Mouse (Mus musculus) liver, adult 2 months (tissue): ENCODE measurements around the gene Cdk14. TPM values are rescaled to one million over a fixed set of nuclear protein-coding genes. Genes with fewer than 3 reads are reported as not detected.

Experiments
- DNase-seq: peaks from one replicate; pipeline ENCODE4 v3.0.0-alpha.2; 2011; ENCODE audit warnings: low read depth, low spot score; ENCODE audit errors: extremely low read depth
- H3K27ac ChIP-seq: fragments of 200-500 bp; replicated peaks from 2 replicates; pipeline ENCODE4 v1.5.1; 2012; ENCODE audit warnings: low read depth, mild to moderate bottlenecking, control low read depth, inconsistent platforms, low read length; ENCODE audit not compliant: insufficient read depth
- H3K27me3 ChIP-seq: fragments of 200-500 bp; 2 replicates; pipeline ENCODE4 v1.6.1; 2012; ENCODE audit warnings: mild to moderate bottlenecking, moderate library complexity, low read length, inconsistent platforms; ENCODE audit not compliant: control insufficient read depth, insufficient read depth
- H3K36me3 ChIP-seq: fragments of 200-500 bp; 2 replicates; pipeline ENCODE4 v1.6.1; 2012; ENCODE audit warnings: low read length, inconsistent platforms; ENCODE audit not compliant: control insufficient read depth, insufficient read depth
- H3K4me1 ChIP-seq: fragments of 200-500 bp; 2 replicates; pipeline ENCODE4 v1.6.1; 2011; ENCODE audit warnings: low read length; ENCODE audit not compliant: control insufficient read depth, insufficient read depth
- H3K4me3 ChIP-seq: fragments of 200-500 bp; 2 replicates; pipeline ENCODE4 v1.5.1; 2011; ENCODE audit warnings: low read depth, mild to moderate bottlenecking, control low read depth, low read length, moderate library complexity; ENCODE audit not compliant: insufficient read depth
- H3K79me2 ChIP-seq: fragments of 200-500 bp; 2 replicates; pipeline ENCODE4 v1.6.1; 2012; ENCODE audit warnings: inconsistent platforms, mild to moderate bottlenecking, low read length, moderate library complexity; ENCODE audit not compliant: control insufficient read depth, insufficient read depth
- H3K9ac ChIP-seq: fragments of 200-500 bp; 2 replicates; pipeline ENCODE4 v1.6.1; 2012; ENCODE audit warnings: low read depth, mild to moderate bottlenecking, control low read depth, inconsistent platforms, low read length
- CTCF ChIP-seq: fragments of 200-500 bp; IDR thresholded peaks from 2 replicates; pipeline ENCODE4 v1.5.1; 2011; ENCODE audit warnings: low read depth, low read length, control low read depth
- POLR2A ChIP-seq: fragments of 200-500 bp; IDR thresholded peaks from 2 replicates; pipeline ENCODE4 v1.6.1; 2011; ENCODE audit warnings: low read length, control low read depth; ENCODE audit not compliant: insufficient read depth; ENCODE audit errors: extremely low read depth
- WGBS: fragments of 180-500 bp; shearing (Covaris S2); methylation state at CpG from one replicate; pipeline ENCODE4 v1.1.7; 2018; 5-methylcytosine and 5-hydroxymethylcytosine counted together
- polyA plus RNA-seq: library from polyadenylated mRNA; depleted of rRNA; stranded (reverse); fragments of >200 nt; gene quantifications from 2 replicates; pipeline ENCODE4 v1.2.3, GENCODE M21; 2012
- total RNA-seq: library from RNA; depleted of rRNA; stranded (reverse); fragments of >200 nt; gene quantifications from 2 replicates; pipeline ENCODE4 v1.2.3, GENCODE M21; 2014

Gene Cdk14
- total and polyA plus RNA-seq, 2 experiments = 0.31 to 2.7 TPM

DNA sequence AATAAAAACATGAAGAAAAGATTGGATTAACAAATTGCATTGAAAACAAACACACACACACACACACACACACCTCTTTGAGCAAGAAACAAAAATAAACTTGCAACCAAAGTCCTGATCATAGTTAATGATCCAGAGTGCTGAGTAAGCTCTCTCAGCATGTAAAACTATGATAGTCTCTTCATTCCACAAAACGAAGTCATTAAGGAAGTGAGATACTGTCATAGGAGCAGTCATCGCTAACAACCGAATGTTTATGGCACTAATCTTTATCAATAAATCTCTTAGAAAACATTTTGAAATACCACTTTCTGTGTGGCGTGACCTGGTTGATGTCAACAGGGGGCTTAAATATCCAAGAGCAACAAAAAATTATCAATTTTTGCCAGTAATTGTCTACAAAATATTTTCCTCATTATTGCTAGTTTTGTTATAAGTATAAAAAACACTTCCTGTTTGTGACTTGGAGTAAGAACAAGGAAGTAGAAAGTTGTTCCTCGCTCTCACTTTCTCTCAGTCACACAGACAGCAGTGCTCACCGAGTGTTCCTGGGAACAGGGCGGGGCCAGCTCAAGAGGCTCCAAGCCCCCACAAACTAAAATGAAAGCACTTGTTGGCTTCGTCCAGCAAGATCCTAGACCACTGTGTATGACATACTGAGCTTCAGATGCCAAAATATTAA lies 100.1 kb downstream of the Cdk14 start:
- H3K9ac ChIP-seq = no peak overlapping the region
- peak; percentile 31 for DNase-seq
- no peaks in the 10 kb centered on the region for H3K36me3 ChIP-seq
- WGBS = 70% methylated on average over 8 of the region's 8 CpGs
- no peak overlapping the region for H3K4me3 ChIP-seq
- TF ChIP-seq POLR2A = no peak
- H3K4me1 ChIP-seq = no peaks in the 10 kb centered on the region; the same call in 1 of the 2 replicates
- no peaks in the 10 kb centered on the region for H3K27me3 ChIP-seq
- H3K27ac ChIP-seq = peak overlapping the region; percentile 21; the same call in 1 of the 2 replicates
- no peaks in the 10 kb centered on the region for H3K79me2 ChIP-seq

GRCm38 (mm10) chr5:5314270-5314669 lies 105.8 kb downstream of the Cdk14 start:
- Histone ChIP-seq H3K79me2 (no peaks in the 10 kb centered on the region), H3K9ac (no peak overlapping the region), H3K36me3 (no peaks in the 10 kb centered on the region), H3K4me1 (no peaks in the 10 kb centered on the region), H3K4me3 (no peak overlapping the region), H3K27me3 (no peaks in the 10 kb centered on the region), H3K27ac (no peak overlapping the region)
- TF ChIP-seq POLR2A = no peak
- no peak for TF ChIP-seq CTCF
- 89% methylated on average over 6 of the region's 6 CpGs for WGBS
- no peak for DNase-seq

DNA sequence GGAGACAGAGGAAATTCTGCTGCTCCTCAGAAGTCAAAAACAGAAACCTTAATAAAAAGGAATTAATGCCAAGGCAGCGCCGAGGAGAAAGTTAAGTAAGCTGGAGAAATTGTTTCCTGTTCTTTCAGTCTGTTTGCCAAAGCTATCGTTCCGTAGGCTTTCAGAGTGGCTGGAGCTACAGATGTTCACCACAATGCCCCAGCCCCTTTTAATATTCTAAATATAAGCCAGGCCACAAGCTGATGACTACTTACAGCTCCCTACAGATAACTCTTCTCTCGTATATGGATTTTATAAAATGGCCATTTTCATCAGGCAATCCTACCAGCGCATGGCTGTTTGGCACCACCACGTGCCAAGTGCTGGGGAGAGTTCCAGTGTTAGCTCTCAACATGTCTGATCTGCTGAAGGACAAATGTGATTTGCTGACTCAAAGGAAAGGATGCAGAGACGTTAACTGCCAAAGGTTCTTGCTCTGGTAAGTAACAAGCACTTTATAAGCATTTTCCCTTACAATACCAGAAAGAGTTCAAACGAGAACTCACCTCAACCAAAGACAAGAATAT lies 106.8 kb downstream of the Cdk14 start:
- no peak overlapping the region for H3K9ac ChIP-seq
- H3K4me3 ChIP-seq = no peak overlapping the region
- no peaks in the 10 kb centered on the region for H3K36me3 ChIP-seq
- H3K4me1 ChIP-seq = no peaks in the 10 kb centered on the region
- TF ChIP-seq POLR2A = no peak
- no peak for TF ChIP-seq CTCF
- H3K27ac ChIP-seq = no peak overlapping the region
- H3K79me2 ChIP-seq = no peaks in the 10 kb centered on the region
- no peaks in the 10 kb centered on the region for H3K27me3 ChIP-seq
- DNase-seq = no peak
- 78% methylated on average over 9 of the region's 9 CpGs for WGBS

- no peak for DNase-seq
- H3K4me3 ChIP-seq = no peak overlapping the region
- no peaks in the 10 kb centered on the region for H3K27me3 ChIP-seq
- no peak for TF ChIP-seq CTCF
- no peak for TF ChIP-seq POLR2A
- H3K79me2 ChIP-seq = no peaks in the 10 kb centered on the region
- 93% methylated on average over 2 of the region's 2 CpGs for WGBS
- no peak overlapping the region for H3K9ac ChIP-seq
- H3K27ac ChIP-seq = no peak overlapping the region
- no peaks in the 10 kb centered on the region; the same call in 1 of the 2 replicates for H3K4me1 ChIP-seq
- H3K36me3 ChIP-seq = no peaks in the 10 kb centered on the region
Observed at GRCm38 (mm10) chr5:5305286-5305685, 114.8 kb downstream of the Cdk14 start.

- Histone ChIP-seq H3K27ac (no peak overlapping the region), H3K4me1 (no peaks in the 10 kb centered on the region; the same call in 1 of the 2 replicates), H3K27me3 (no peaks in the 10 kb centered on the region), H3K9ac (no peak overlapping the region), H3K36me3 (no peaks in the 10 kb centered on the region), H3K4me3 (no peak overlapping the region), H3K79me2 (no peaks in the 10 kb centered on the region)
- WGBS = 86% methylated on average over 8 of the region's 8 CpGs
- no peak for DNase-seq
- TF ChIP-seq CTCF (no peak), POLR2A (no peak)
Observed at GRCm38 (mm10) chr5:5303102-5303670, 116.9 kb downstream of the Cdk14 start.
